Mouse (Mus musculus): ENCODE measurements around the gene Atp13a3. TPM values are rescaled to one million over a fixed set of nuclear protein-coding genes. Genes with fewer than 3 reads are reported as not detected.
A peak's percentile ranks its signal among the peaks of the same experiment; 100 is the strongest.
"Not testable (repeated sequence)": the region's sequence is repeated elsewhere in the genome, so short reads cannot be mapped to it uniquely, and the experiment has no call there.

Atp13a3 gene
- polyA plus RNA-seq, 1 experiment from 2014 or later, result 21.4 TPM

DNA sequence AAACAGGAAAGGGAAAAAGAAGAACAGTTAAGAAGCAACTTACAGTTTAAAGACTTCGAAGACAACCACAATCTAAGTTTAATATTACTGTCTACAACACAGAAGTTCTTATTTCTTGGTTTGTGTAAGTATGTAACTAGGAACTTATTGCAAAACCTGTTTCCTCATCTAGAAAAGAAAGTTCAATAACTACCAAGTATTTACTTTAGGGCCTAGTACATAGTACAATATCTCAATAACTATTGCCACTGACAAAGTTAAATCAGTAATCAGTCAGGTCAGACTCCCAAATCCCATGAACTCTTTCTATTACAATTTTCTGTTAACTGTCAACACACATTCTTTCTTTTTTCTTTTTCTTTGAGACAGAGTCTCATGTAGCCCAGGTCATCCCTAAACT, 20.2 kb downstream of the Atp13a3 start:
- H3K4me3 ChIP-seq (replicated peaks), result no peak overlapping the region
- no peaks in the 10 kb centered on the region for H3K9me3 ChIP-seq
- no peak for ATAC-seq
- no peaks in the 10 kb centered on the region for H3K27me3 ChIP-seq (replicated peaks)
- no peaks in the 10 kb centered on the region for H3K36me3 ChIP-seq
- H3K4me1 ChIP-seq (replicated peaks), result peaks cover 14% of the 10 kb centered on the region
- H3K9ac ChIP-seq, result no peak overlapping the region
- H3K27ac ChIP-seq, result no peak overlapping the region
- WGBS, result 79% methylated on average over 1 of the region's 1 CpGs
- no peak overlapping the region for H3K4me2 ChIP-seq (replicated peaks)

DNA sequence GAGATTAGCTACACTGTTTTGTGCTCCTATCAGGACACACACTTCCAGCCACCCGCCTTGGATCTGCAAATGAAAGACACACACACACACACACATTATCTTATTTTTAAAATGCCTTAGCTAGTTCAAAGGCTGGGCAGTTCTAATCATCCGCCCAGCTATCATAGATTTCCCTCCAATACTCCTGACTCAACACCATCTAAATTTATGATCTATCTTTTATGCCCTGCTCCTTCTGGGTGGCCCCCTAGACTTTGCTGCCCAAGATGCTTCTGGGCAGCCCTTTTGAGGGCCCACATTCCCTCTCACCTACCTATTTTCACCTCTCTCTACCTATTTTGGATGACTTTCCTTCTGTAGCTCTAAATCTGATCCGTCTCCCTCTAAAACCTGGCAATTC, 29.5 kb downstream of the Atp13a3 start:
- no peaks in the 10 kb centered on the region for H3K36me3 ChIP-seq
- no peak overlapping the region for H3K9ac ChIP-seq
- no peaks in the 10 kb centered on the region for H3K9me3 ChIP-seq
- no peak for ATAC-seq
- no peak overlapping the region for H3K4me3 ChIP-seq (replicated peaks)
- H3K27me3 ChIP-seq (replicated peaks), result no peaks in the 10 kb centered on the region
- H3K27ac ChIP-seq, result no peak overlapping the region
- H3K4me2 ChIP-seq (replicated peaks), result no peak overlapping the region
- peaks cover 2% of the 10 kb centered on the region; the same call in 1 of the 2 replicates for H3K4me1 ChIP-seq (replicated peaks)
- WGBS, result 57% methylated on average over 3 of the region's 3 CpGs

DNA sequence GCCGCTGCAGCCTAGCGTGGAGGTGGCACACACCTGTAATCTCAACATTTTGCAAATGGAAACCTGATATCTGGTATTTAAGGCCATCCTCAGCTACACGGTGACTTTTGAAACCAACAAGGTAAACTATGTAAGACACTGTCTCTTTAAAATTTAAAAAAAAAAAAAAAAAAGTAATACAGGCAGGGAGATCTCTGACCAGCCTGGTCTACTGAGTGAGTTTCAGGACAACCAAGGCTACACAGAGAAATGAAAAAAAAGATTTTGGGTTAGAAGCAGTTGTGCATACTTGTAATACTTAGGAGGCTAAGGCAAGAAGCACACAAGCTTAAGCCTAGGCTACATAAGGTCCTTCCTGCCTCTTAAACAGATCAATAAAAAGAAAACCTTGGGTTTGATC, 30.8 kb downstream of the Atp13a3 start:
- Histone ChIP-seq H3K9me3 (no peaks in the 10 kb centered on the region), H3K36me3 (no peaks in the 10 kb centered on the region), H3K4me3 (replicated peaks) (no peak overlapping the region), H3K27me3 (replicated peaks) (no peaks in the 10 kb centered on the region), H3K4me1 (replicated peaks) (peaks cover 2% of the 10 kb centered on the region; the same call in 1 of the 2 replicates), H3K9ac (no peak overlapping the region), H3K4me2 (replicated peaks) (no peak overlapping the region), H3K27ac (no peak overlapping the region)
- WGBS, result 79% methylated on average over 3 of the region's 3 CpGs
- ATAC-seq, result no peak; the same call in 1 of the 2 replicates

DNA sequence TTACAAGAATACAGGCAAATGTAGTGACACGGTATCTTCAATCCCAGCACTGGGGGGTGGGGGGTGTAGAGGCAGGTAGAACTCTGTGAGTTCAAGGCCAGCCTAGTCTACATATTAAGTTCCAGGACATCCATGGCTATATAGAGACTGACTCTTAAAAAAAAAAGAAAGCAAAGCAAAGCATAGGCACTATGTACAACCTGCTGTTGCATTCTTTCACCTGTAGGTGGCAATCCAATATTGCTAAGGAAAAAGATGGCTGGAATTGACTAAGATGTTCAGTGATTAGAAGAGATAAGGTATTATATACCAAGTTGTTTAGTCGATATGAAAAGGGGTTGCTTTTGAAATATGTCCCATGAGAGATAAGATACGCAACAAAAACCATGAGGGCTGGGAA, 31.5 kb downstream of the Atp13a3 start:
- Histone ChIP-seq H3K4me1 (replicated peaks) (peaks cover 2% of the 10 kb centered on the region; the same call in 1 of the 2 replicates), H3K36me3 (no peaks in the 10 kb centered on the region), H3K9me3 (no peaks in the 10 kb centered on the region), H3K4me3 (replicated peaks) (no peak overlapping the region), H3K27ac (no peak overlapping the region), H3K9ac (no peak overlapping the region), H3K4me2 (replicated peaks) (no peak overlapping the region), H3K27me3 (replicated peaks) (no peaks in the 10 kb centered on the region)
- no peak for ATAC-seq
- 56% methylated on average over 3 of the region's 3 CpGs for whole genome bisulfite sequencing

DNA sequence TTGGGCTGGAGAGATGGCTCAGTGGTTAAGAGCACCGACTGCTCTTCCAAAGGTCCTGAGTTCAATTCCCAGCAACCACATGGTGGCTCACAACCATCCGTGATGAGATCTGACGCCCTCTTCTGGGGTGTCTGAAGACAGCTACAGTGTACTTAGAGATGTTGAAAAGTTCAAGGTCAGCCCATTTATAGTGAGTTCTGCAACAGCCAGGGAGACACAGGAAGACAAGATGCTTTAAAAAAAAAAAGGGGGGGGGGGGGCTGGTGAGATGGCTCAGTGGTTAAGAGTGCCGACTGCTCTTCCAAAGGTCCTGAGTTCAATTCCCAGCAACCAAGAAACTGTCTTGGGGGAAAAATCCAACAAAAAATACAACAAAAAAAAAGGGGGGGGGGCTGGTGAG, 32.5 kb downstream of the Atp13a3 start:
- not testable (repeated sequence) for H3K9ac ChIP-seq; H3K4me1 ChIP-seq (replicated peaks); H3K27ac ChIP-seq; ATAC-seq; H3K4me3 ChIP-seq (replicated peaks); H3K9me3 ChIP-seq; H3K27me3 ChIP-seq (replicated peaks); H3K4me2 ChIP-seq (replicated peaks); H3K36me3 ChIP-seq
- WGBS, result 91% methylated on average over 4 of the region's 4 CpGs

DNA sequence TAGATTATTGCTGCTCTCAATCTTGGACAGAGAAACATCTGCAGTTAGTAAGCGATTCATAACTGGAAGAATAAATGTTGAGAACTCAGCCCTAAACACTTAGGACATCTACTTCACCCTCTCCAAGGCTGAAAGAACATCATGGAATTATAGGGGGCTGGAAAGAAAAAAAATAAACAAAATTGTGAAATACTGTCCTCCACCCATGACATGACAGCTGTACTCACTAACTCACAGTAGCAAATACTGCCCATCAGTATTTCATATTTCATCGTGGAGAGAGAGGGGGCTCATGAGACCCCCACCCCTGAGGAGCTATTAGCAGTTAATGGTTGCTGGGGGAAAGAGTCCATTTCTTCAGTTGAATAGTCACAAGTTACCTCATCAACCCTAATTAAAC, 38.4 kb downstream of the Atp13a3 start:
- no peak overlapping the region for H3K4me3 ChIP-seq (replicated peaks)
- no peaks in the 10 kb centered on the region for H3K4me1 ChIP-seq (replicated peaks)
- no peaks in the 10 kb centered on the region for H3K27me3 ChIP-seq (replicated peaks)
- no peak overlapping the region for H3K27ac ChIP-seq
- no peak for ATAC-seq
- H3K4me2 ChIP-seq (replicated peaks), result no peak overlapping the region
- no peak overlapping the region for H3K9ac ChIP-seq
- 81% methylated on average over 2 of the region's 2 CpGs for WGBS
- no peaks in the 10 kb centered on the region for H3K36me3 ChIP-seq
- H3K9me3 ChIP-seq, result no peaks in the 10 kb centered on the region

DNA sequence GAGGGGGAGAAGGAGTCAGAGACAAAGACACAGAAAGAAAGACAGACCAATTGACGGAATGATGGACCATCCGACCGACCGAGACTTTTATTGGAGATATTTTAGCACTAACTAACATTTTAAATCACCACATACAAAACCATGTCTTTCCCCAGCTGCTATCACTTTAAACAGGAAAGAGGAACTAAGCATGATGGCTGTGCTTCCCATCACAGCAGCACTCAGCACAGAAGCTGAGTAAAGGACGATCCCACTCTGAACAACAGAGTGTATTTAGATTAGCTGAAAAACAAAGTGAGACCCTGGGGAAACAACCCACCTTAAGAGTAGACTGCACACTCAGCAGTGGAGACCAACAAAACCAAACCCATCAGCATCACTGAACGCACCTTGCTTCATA, 41.2 kb downstream of the Atp13a3 start:
- ATAC-seq, result no peak

DNA sequence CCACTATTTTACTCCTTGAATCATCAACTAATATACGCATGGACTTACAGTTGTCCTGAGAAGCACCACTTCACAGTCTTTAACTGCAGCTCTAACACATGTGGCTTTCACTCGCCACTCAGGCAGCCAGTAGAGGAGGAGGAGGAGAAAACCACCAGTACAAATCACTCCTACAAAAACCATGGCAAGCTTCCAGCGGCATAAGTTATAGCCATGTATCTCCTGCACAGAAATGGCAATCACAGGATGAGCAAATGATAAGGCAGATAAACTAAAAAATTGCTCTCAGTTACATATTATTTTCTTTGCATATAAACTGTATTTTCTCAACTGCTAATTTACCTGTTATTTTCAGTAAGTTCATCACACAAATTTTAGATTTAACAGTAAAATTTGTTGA, 43.2 kb downstream of the Atp13a3 start:
- no peak overlapping the region for H3K9ac ChIP-seq
- WGBS, result 77% methylated on average over 3 of the region's 3 CpGs
- ATAC-seq, result no peak
- H3K27ac ChIP-seq, result no peak overlapping the region
- no peaks in the 10 kb centered on the region for H3K27me3 ChIP-seq (replicated peaks)
- H3K4me3 ChIP-seq (replicated peaks), result no peak overlapping the region
- H3K36me3 ChIP-seq, result no peaks in the 10 kb centered on the region
- H3K4me2 ChIP-seq (replicated peaks), result no peak overlapping the region
- H3K4me1 ChIP-seq (replicated peaks), result no peaks in the 10 kb centered on the region
- no peaks in the 10 kb centered on the region for H3K9me3 ChIP-seq

More for the DNA sequence above, 41.2 kb downstream of the Atp13a3 start:
- Histone ChIP-seq H3K9me3 (no peaks in the 10 kb centered on the region), H3K27ac (no peak overlapping the region), H3K4me2 (replicated peaks) (no peak overlapping the region), H3K4me1 (replicated peaks) (no peaks in the 10 kb centered on the region), H3K36me3 (no peaks in the 10 kb centered on the region), H3K27me3 (replicated peaks) (no peaks in the 10 kb centered on the region), H3K9ac (no peak overlapping the region), H3K4me3 (replicated peaks) (no peak overlapping the region)
- WGBS, result 90% methylated on average over 6 of the region's 6 CpGs

DNA sequence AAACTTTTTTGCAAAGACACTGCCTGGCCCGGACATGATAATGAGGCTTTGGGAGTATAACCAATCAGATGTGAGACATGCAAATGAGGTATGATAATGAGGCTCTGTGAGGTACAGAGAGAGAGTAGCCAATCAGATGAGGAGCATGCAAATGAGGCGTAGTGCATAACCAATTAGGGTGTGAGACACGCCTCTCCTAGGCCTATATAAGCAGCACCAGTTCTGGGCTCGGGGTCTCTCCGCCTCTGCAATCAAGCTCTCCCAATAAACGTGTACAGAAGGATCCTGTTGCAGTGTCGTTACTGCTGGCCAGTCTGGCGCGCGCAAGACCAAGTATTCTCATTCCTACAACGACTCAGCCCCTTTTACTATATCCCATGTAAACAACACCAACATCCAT, 52.3 kb downstream of the Atp13a3 start:
- H3K27ac ChIP-seq; H3K36me3 ChIP-seq; H3K9ac ChIP-seq; ATAC-seq; H3K4me3 ChIP-seq (replicated peaks); H3K4me2 ChIP-seq (replicated peaks); H3K4me1 ChIP-seq (replicated peaks); H3K27me3 ChIP-seq (replicated peaks); H3K9me3 ChIP-seq: not testable (repeated sequence)
- 94% methylated on average over 11 of the region's 11 CpGs for WGBS

DNA sequence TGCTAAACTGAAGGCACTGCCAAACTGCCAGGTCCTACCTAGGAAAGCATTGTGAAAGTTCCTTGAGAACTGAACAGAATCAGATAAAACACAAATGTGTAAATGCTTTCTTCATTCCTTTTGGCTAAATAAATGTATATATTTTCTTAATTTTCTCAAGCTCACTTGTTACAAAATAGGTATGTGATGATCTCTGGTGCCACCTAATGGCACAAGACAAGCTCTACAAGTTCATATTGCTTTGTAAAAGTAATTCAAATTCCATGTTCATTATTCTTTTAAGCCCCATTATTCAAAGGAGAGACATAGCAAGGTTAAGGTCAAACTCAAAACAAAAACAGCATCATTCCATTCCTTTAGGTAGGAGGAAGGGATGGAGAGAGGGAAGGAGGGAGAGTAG, 91.5 kb downstream of the Atp13a3 start:
- Histone ChIP-seq H3K27ac (no peak overlapping the region), H3K4me1 (replicated peaks) (peaks cover 5% of the 10 kb centered on the region), H3K36me3 (no peaks in the 10 kb centered on the region; the same call in 1 of the 2 replicates), H3K4me2 (replicated peaks) (no peak overlapping the region), H3K27me3 (replicated peaks) (0 out of 2 replicates have a peak, but pooled peaks cover 4% of the 10 kb centered on the region), H3K9ac (no peak overlapping the region), H3K4me3 (replicated peaks) (no peak overlapping the region), H3K9me3 (no peaks in the 10 kb centered on the region)
- ATAC-seq, result no peak

DNA sequence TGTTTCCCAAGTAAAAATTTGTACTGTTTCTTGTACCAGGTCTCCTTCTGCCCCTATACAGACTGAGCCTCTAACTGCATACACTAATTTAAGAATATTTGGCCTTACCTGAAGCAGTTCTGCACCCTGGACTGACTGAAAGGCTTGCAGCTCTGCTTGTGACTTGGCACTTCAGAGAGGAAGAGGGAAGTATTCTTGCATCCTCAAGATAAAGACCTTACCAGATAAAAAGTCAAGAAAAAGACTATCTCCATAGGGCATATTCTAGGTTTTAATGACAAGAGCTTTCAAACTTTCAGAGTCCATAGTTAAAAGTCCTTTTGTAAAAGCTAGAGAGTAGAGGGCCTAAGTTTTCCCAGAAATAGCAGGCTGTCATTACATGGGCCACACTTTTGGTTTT, 95.1 kb downstream of the Atp13a3 start, which contains the start of gene Gp5:
TSS of gene Gp5 (minus strand) at position 133 of the 400 bp plus-strand sequence.
- no peak for ATAC-seq
- H3K9me3 ChIP-seq, result no peaks in the 10 kb centered on the region
- H3K4me2 ChIP-seq (replicated peaks), result peak within 1 kb of the TSS; percentile 99
- no peaks in the 10 kb centered on the region; the same call in 1 of the 2 replicates for H3K36me3 ChIP-seq
- H3K4me1 ChIP-seq (replicated peaks), result peaks cover 18% of the 10 kb centered on the region
- H3K4me3 ChIP-seq (replicated peaks), result peak within 1 kb of the TSS; percentile 61
- H3K9ac ChIP-seq, result peak within 1 kb of the TSS; percentile 49; the same call in 1 of the 2 replicates
- peaks cover 23% of the 10 kb centered on the region for H3K27me3 ChIP-seq (replicated peaks)
- no peak within 1 kb of the TSS for H3K27ac ChIP-seq

DNA sequence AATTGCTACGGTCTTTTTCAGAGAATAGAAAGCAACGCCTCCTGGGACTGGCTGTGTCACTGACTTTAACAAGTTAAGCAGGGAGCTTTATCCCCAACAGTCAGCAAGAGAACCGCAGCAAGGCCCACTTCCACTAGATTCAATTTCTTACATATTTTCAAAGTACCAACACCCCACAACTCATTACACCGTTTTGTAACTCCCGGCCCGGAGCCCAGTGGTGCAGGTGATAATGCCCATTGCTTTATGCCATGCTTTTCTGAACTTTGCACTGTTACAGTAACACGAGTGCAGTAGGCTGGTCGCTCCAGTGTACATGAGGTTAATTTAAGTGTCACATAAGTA, 95.6 kb downstream of the Atp13a3 start:
- Histone ChIP-seq H3K27ac (no peak overlapping the region), H3K27me3 (replicated peaks) (peaks cover 23% of the 10 kb centered on the region), H3K4me1 (replicated peaks) (peaks cover 18% of the 10 kb centered on the region), H3K9me3 (no peaks in the 10 kb centered on the region), H3K36me3 (no peaks in the 10 kb centered on the region), H3K4me2 (replicated peaks) (peak overlapping the region; percentile 99), H3K4me3 (replicated peaks) (no peak overlapping the region), H3K9ac (no peak overlapping the region)
- WGBS, result 59% methylated on average over 8 of the region's 8 CpGs
- ATAC-seq, result no peak

DNA sequence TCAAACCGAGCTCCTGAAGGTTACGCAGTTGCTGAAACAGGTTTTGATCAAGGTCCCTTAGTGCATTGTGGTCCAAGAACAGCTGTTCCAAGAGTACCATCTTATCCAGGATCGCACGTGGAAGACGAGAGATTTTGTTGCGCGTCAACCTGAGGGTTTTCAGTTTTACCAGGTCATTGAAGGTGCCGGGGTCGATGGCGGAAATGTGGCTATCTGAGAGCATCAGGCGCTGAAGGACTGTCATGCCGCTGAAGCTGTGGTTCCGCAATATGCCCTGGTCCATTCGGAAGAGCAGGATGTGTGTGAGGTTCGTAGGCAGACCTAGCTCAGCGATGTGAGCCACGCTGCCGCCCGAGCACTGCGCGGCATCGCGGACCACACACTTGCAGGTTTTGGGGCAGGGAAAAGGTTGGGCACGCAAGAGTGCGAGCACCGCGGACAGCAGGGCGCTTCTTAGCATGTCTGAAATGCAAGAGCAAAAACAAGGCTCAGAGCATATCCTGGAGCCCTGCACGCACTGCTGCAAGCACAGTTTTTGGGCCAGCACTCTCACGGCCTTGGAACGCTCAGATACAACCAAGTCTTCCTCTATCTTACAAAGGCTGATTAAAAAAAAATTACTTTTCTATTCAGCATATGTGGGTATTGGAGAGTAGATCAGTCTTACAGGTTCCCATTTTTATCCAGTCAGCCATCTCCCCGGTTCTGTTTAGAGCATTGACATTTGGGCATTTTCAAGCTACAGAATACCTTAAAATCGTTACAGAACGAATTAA, 96.2 kb downstream of the Atp13a3 start:
- peak; percentile 50 for ATAC-seq
- Histone ChIP-seq H3K27me3 (replicated peaks) (peaks cover 23% of the 10 kb centered on the region), H3K4me3 (replicated peaks) (peak overlapping the region; percentile 61), H3K9me3 (no peaks in the 10 kb centered on the region), H3K27ac (no peak overlapping the region), H3K9ac (peak overlapping the region; percentile 49), H3K4me1 (replicated peaks) (peaks cover 18% of the 10 kb centered on the region), H3K36me3 (no peaks in the 10 kb centered on the region), H3K4me2 (replicated peaks) (peak overlapping the region; percentile 99)
- 6% methylated on average over 34 of the region's 34 CpGs for WGBS
